Comparison of ENCODE assay signal across 8 mouse cellular contexts in genomic region chr2:165868522-165869175, GRCm38 (mm10). TPM values are rescaled to one million over a fixed set of nuclear protein-coding genes. Genes with fewer than 3 reads are reported as not detected.
DNase-seq lines count a peak whose midpoint lies in the region; ATAC-seq and TF ChIP-seq lines count a peak whose summit lies in the region.

No protein-coding gene starts in this region.

- intact Hi-C loops in gastrocnemius, postnatal 36 days (cut with DNase I): no loop called here

- peak; percentile 35 for DNase-seq in 3T3-L1 (ENCODE audit: low read depth, low spot score)
- peak; percentile 47 to 49 for DNase-seq in cerebellum, postnatal 25 days
- DNase-seq in hindbrain, embryonic 10.5 days (ENCODE audit: low spot score): peak; percentile 34
- DNase-seq in liver, embryonic 11.5 days (ENCODE audit: low spot score): no peak
- no peak for DNase-seq in gastrocnemius, postnatal 36 days
- DNase-seq in thymus, postnatal 14 days: no peak
- DNase-seq in ovary, postnatal 14 days (ENCODE audit: low spot score): no peak

- H3K27ac ChIP-seq in hindbrain, embryonic 10.5 days: peak overlapping the region; percentile 83
- no peak overlapping the region; the same call in 1 of the 2 replicates for H3K27ac ChIP-seq in liver, embryonic 11.5 days (ENCODE audit: low read depth, low read length)

- TF ChIP-seq POLR2A in myocyte (IDR thresholded peaks at IDR 0.05; ENCODE audit: insufficient read length, low read depth): no peak

- H3K27me3 ChIP-seq in hindbrain, embryonic 10.5 days (ENCODE audit: insufficient read depth, poor library complexity, severe bottlenecking): no peaks in the 10 kb centered on the region
- H3K27me3 ChIP-seq in liver, embryonic 11.5 days (replicated peaks; ENCODE audit: control insufficient read depth, insufficient read depth, low read length): no peaks in the 10 kb centered on the region
- no peaks in the 10 kb centered on the region for H3K27me3 ChIP-seq in myocyte (ENCODE audit: control insufficient read depth, insufficient read depth, insufficient read length)

- H3K4me2 ChIP-seq in liver, embryonic 11.5 days: no peak overlapping the region
- H3K4me2 ChIP-seq in myocyte (ENCODE audit: low read depth): peak overlapping the region; percentile 38

- no peak overlapping the region for H3K9ac ChIP-seq in liver, embryonic 11.5 days (ENCODE audit: low read depth, low read length)

- 70% methylated on average over 8 of the region's 8 CpGs for WGBS in hindbrain, embryonic 10.5 days
- WGBS in liver, embryonic 11.5 days: 70% methylated on average over 8 of the region's 8 CpGs

- H3K9me3 ChIP-seq in hindbrain, embryonic 10.5 days: no peaks in the 10 kb centered on the region
- no peaks in the 10 kb centered on the region for H3K9me3 ChIP-seq in liver, embryonic 11.5 days (ENCODE audit: control insufficient read depth, low read length)

- no peak overlapping the region for H3ac ChIP-seq in myocyte (ENCODE audit: control insufficient read depth, insufficient read length)

- ATAC-seq in liver, embryonic 11.5 days (replicated peaks; ENCODE audit: low FRiP score): 0 out of 2 replicates have a peak, but pooled peaks have one; percentile 12

- peaks cover 70% of the 10 kb centered on the region for H3K4me1 ChIP-seq in hindbrain, embryonic 10.5 days (replicated peaks)
- peaks cover 34% of the 10 kb centered on the region for H3K4me1 ChIP-seq in liver, embryonic 11.5 days (replicated peaks; ENCODE audit: control insufficient read depth, insufficient read depth, low read length)

- no peak overlapping the region for H3K4me3 ChIP-seq in hindbrain, embryonic 10.5 days
- no peak overlapping the region for H3K4me3 ChIP-seq in liver, embryonic 11.5 days (ENCODE audit: low read depth, low read length)
- H3K4me3 ChIP-seq in myocyte: no peak overlapping the region

- peaks cover 69% of the 10 kb centered on the region for H3K36me3 ChIP-seq in hindbrain, embryonic 10.5 days
- peaks cover 27% of the 10 kb centered on the region for H3K36me3 ChIP-seq in liver, embryonic 11.5 days (ENCODE audit: control insufficient read depth, insufficient read depth, low read length)
- H3K36me3 ChIP-seq in myocyte (ENCODE audit: control insufficient read depth, insufficient read depth): peaks cover 7% of the 10 kb centered on the region

- peaks cover 91% of the 10 kb centered on the region for H3K79me2 ChIP-seq in myocyte (ENCODE audit: control insufficient read depth, insufficient read depth)

TF ChIP-seq in myocyte, 11 proteins besides CTCF, POLR2A, EP300 and RAD21:
- TF ChIP-seq MYOG (IDR thresholded peaks at IDR 0.05; ENCODE audit: control insufficient read depth in 1 of 3, insufficient read depth in 1 of 3, insufficient read length in 2 of 3, low read depth in 2 of 3) (peak in 1 of 3 experiments; percentile 77), USF1 (IDR thresholded peaks at IDR 0.05; ENCODE audit: low read depth) (no peak), MYOD1 (IDR thresholded peaks at IDR 0.05; ENCODE audit: control insufficient read depth in 1 of 3, insufficient read length in 2 of 3, low read depth in 2 of 3) (peak in 1 of 3 experiments; percentile 52), TCF12 (IDR thresholded peaks at IDR 0.05; ENCODE audit: insufficient read depth, poor library complexity, severe bottlenecking) (no peak), CEBPB (IDR thresholded peaks at IDR 0.05; ENCODE audit: insufficient read depth, poor library complexity, severe bottlenecking) (no peak), E2F4 (IDR thresholded peaks at IDR 0.05; ENCODE audit: insufficient read depth) (no peak), SRF (IDR thresholded peaks at IDR 0.05; ENCODE audit: control insufficient read depth, insufficient read length, low read depth) (no peak), MAX (IDR thresholded peaks at IDR 0.05; ENCODE audit: low read depth) (no peak), TCF3 (IDR thresholded peaks at IDR 0.05; ENCODE audit: insufficient read length, low read depth) (no peak), REST (IDR thresholded peaks at IDR 0.05; ENCODE audit: insufficient read depth, insufficient read length) (no peak), POLR2AphosphoS2 (IDR thresholded peaks at IDR 0.05; ENCODE audit: insufficient read length, low read depth) (no peak)

RNA-seq across cellular contexts. Expression of gene Zmynd8, which starts 30.2 kb away (rescaled TPM):
- 60.0 and 65.2 TPM in 2 replicates for polyA plus RNA-seq in hindbrain, embryonic 10.5 days (2016; fragmentation: Nextera tagmentation; extraction: Ambion mirVana)
- 49.1 and 55.8 TPM in 2 replicates for polyA plus RNA-seq in liver, embryonic 11.5 days (2014; fragmentation: Nextera tagmentation; extraction: Ambion mirVana)
- 20.9 TPM for polyA plus RNA-seq in myocyte (2012; fragmentation: generic; extraction: Trizol)
- 10 to 100 TPM; 12.7 to 17.3 TPM for total RNA-seq in gastrocnemius, postnatal 36 days (2021)

Comparison
In these comparisons a context has a peak if more than half of its experiments do, and no peak if none do; other contexts are left out.
1. DNase-seq: peak in 3T3-L1 (single experiment), cerebellum, postnatal 25 days (2 of 2) and hindbrain, embryonic 10.5 days (single experiment); none in liver, embryonic 11.5 days (single experiment), gastrocnemius, postnatal 36 days (0 of 2), thymus, postnatal 14 days (single experiment) and ovary, postnatal 14 days (single experiment).